Mouse (Mus musculus) liver, adult (tissue): ENCODE results near the gene Clmp.

Source experiments
- GATA4 ChIP-seq: IDR thresholded peaks from 2 replicates; pipeline ENCODE4 v1.6.1; 2014; ENCODE audit warnings: mild to moderate bottlenecking, low read length; ENCODE audit not compliant: insufficient replicate concordance

Clmp gene

DNA sequence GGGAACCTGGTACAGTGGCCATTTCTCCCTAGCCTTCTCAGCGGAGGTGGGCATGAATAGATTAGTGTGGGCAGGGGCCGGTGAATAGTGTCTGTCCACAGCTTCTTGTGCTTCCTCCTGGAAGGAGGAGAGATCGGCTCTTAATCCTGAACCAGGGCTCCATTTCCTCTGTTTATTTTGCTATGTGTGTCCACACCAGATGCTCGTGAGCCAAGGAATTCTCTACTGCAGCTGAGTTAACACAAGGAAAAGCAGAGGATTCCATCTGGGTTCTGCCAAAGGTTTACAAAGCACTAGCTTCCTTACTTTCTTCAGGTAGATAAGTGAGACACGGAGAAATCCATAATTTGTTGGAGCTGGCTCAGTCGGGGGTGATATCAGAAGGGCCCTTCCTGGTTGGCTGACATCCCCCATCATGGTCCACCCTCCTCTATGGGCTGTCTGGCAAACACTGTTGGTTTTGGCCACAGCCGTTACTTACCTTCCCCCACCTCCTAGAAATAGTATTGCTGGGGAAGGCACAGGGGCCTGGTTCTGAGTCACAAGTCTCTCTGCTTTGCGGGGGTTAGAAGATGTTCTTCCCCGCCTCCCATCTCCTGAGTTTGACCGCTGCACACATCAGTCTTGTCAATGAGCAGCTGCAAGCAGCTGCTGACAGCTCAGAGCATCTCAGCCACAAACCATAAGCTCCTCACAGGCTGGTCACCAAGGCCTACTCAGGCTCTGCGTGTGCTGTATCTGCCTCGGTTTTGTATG, 10.4 kb upstream of the Clmp start:
- TF ChIP-seq GATA4: no peak

GRCm38 (mm10) chr9:40678653-40679052, 7.1 kb upstream of the Clmp start:
- TF ChIP-seq GATA4: no peak

- TF ChIP-seq GATA4: no peak
Observed at GRCm38 (mm10) chr9:40686421-40686899, 698 bp downstream of the Clmp start.

DNA sequence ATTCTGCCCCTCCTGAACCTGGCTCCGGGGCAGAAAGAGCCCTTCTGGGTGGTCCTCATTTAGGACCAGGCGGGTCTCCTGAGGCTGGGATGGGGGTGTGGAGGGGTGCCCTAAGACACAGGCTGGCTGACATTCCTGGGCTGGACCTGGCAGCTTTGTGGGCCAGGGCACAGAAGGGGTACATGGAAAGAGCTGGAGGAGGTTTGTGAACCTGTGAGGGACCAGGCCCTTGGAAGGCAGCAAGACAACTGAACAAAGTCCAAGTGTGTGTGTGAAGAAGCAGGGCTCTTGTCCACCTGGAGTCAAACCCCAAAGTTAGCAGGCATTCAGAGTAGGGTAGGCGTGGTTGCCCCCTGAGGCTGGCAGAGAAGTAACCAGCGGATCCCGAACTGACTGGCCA, 1.3 kb downstream of the Clmp start:
- TF ChIP-seq GATA4: no peak

GRCm38 (mm10) chr9:40687553-40687952, 1.8 kb downstream of the Clmp start:
- TF ChIP-seq GATA4: no peak

- TF ChIP-seq GATA4: no peak
Observed at GRCm38 (mm10) chr9:40690511-40690910, 4.7 kb downstream of the Clmp start.

DNA sequence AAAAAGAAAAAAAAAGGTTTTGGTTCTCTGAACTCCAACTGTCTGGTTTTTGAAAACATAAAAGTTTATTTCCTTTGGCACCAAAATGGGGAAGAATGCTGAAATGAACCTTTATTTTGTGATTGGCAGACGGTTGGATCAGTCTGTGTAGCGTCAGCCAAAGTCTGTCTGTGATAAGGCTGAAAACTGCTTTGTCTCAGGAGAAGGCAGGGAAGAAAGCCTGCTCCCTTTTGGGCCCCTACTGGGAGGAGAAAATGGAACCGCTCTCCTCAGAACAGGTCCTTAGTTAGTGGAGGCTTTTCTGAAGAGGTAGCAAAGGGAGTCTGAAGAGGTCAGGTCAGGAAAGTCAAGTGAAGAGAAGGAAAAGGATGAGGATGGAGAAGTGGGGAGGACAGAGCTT, 7.3 kb downstream of the Clmp start:
- no peak for TF ChIP-seq GATA4

DNA sequence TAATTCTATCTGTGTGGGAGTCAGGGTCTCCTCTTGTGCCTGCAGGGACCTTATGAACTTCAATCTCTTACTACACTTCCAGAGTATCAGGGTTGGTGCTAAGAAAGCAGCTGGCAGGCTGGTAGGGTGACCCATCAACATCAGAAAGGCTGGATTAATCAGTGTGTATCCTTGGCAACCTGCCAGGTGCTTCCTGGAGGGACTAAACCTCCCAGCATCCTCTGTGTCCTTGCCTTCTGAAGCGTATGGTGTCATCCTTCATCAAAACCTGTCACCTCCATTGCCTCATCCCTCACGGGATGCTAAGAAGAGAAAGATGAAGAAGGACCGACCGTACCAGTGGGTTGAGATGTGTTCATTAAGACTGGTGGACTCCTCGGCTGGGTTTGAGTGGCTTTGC, 8.0 kb downstream of the Clmp start:
- no peak for TF ChIP-seq GATA4

DNA sequence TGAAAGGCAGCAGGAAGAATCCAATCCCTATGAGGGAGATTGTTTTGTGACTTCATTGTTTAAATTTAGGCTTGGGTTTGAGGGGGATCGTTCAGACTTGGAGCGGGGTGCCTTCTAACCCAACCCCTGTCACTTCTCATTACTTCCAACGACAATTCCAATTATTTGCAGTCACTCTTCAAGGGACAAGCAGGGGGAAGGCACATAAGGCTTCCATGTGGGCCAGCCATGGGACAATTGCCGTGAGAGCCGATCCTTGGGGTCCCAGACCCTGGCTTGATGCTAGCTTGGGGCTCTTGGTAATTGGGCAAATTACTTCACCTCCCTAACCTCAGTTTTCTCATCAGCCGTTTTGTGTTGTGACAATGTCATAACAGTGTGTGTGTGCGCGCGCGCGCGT, 8.5 kb downstream of the Clmp start:
- no peak for TF ChIP-seq GATA4

GRCm38 (mm10) chr9:40696086-40696485, 10.3 kb downstream of the Clmp start:
- TF ChIP-seq GATA4: no peak

- no peak for TF ChIP-seq GATA4
Observed at GRCm38 (mm10) chr9:40699194-40699593, 13.4 kb downstream of the Clmp start.

GRCm38 (mm10) chr9:40700253-40700652, 14.5 kb downstream of the Clmp start:
- no peak for TF ChIP-seq GATA4

- no peak for TF ChIP-seq GATA4
Observed at GRCm38 (mm10) chr9:40704364-40705276, 18.9 kb downstream of the Clmp start.

DNA sequence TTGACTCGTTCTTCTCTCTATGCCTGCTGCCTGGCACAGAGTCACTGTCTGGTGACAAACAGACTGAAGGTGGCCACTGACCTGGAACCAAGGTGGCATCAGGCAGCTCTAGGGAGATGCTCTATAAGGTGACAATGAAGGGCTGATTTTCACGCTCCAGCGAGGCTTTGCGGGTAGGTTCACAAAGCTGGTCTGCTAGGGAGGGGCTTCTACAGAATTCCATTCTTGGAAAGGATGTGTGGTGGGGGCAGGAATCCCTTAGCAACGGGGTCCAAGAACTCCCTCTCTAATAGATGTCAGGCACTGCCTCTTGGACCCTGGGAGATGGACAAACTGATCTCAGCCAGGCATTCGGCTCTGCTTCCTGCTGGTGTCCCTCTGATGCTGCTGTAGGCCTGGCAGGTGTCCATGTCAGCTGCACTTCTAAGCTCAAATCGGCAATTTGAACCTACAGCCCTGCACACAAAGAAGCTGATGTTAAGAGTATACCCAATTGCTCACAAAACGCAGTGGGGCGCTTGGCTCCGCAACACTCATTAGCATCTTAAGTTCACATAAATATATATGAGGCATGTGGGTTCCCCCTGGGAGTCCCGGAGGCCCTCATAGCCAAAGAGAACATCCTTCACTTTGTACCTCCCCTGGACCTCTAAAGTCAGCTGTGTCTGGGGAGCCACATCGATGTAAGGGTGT, 22.8 kb downstream of the Clmp start:
- no peak for TF ChIP-seq GATA4

GRCm38 (mm10) chr9:40709141-40709537, 23.4 kb downstream of the Clmp start:
- TF ChIP-seq GATA4: no peak
